Mouse (Mus musculus) embryonic fibroblast, embryonic 13.5 days (primary cell): ENCODE measurements at regions not wholly inside any gene's neighbourhood (a gene's known extent, or its start where the extent isn't known, plus 50 kb on each side); places are given as distances from the start of the nearest gene placed in this dataset.

Experiments used
- CTCF ChIP-seq: IDR thresholded peaks from 2 replicates; pipeline ENCODE4 v1.5.1; 2011; ENCODE audit warnings: mild to moderate bottlenecking, control low read depth, low read length, moderate library complexity, borderline replicate concordance; ENCODE audit not compliant: insufficient read depth
- POLR2A ChIP-seq: IDR thresholded peaks from 2 replicates; pipeline ENCODE4 v1.6.1; 2011; ENCODE audit warnings: low read depth, mild to moderate bottlenecking, control low read depth, low read length, moderate library complexity

DNA sequence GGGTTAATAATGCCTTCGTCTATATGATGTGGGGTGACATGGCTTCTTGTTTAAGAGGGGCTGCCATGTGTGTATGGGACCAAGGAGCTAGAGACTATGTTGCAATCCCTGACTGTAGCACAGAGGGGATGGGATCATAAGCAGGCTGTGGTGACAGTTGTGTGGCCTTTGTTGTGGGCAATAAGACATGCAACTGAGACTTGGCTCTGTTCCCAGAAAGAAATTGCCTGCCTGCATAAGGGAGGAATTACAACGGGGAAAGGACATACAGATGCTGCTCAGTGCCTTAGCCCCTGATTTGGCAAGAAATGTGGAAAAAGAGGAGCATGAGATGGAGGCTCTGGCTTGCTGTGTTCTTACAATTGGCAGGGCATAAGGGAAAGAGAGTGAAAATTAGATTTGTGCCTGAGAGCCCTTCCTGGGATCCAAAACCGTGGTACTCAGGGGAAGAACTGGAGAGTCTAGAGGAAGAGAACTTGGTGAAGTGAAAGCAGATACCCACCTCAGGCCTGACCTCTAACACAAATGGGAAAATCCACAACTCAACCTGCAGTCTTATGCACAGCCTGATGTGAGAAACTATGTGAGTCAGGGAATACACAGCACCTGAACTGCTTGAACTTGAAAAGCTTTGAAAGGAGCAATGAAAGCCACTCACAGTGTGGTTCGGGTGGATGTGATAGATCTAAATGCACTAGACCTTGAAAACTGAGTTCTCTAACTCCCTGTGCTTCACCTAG, 271.9 kb downstream of the 4930544G11Rik start:
- TF ChIP-seq POLR2A (no peak), CTCF (no peak)
